Mouse (Mus musculus) spleen, adult 2 months (tissue): ENCODE results near the gene Ptprm.

Experiments used
- CTCF ChIP-seq: fragments of 200-500 bp; IDR thresholded peaks from 2 replicates; pipeline ENCODE4 v1.5.1; 2011; ENCODE audit warnings: mild to moderate bottlenecking, inconsistent platforms; ENCODE audit not compliant: insufficient read depth, insufficient read length, insufficient replicate concordance; ENCODE audit errors: extremely low read depth
- POLR2A ChIP-seq: fragments of 200-500 bp; IDR thresholded peaks from 2 replicates; pipeline ENCODE4 v1.6.1; 2011; ENCODE audit warnings: low read depth, low read length, inconsistent platforms

GRCm38 (mm10) chr17:66858757-66859156, 495.5 kb downstream of the Ptprm start:
- no peak for TF ChIP-seq POLR2A
- no peak for TF ChIP-seq CTCF
